Mouse (Mus musculus): ENCODE results near the gene Tmem131l. TPM values are rescaled to one million over a fixed set of nuclear protein-coding genes. Genes with fewer than 3 reads are reported as not detected.

Gene Tmem131l
- polyA plus RNA-seq, 1 experiment = 24.5 TPM

- DNase-seq = no peak
- WGBS = 56% methylated on average over 2 of the region's 2 CpGs
- H3K4me1 ChIP-seq (ENCODE audit: control insufficient read depth, insufficient read depth, low read length) = peaks cover 5% of the 10 kb centered on the region
- no peak for TF ChIP-seq CTCF (IDR thresholded peaks at IDR 0.05; ENCODE audit: insufficient read depth, low read length)
- TF ChIP-seq POLR2A (IDR thresholded peaks at IDR 0.05; ENCODE audit: borderline replicate concordance, extremely low read depth, low read depth, low read length) = no peak
- no peak overlapping the region for H3K4me3 ChIP-seq (replicated peaks; ENCODE audit: extremely low read depth, low read depth, low read length)
These were observed 174.8 kb downstream of the Tmem131l start for GRCm38 (mm10) chr3:83865216-83865615.

GRCm38 (mm10) chr3:83864064-83864548, 175.9 kb downstream of the Tmem131l start:
- no peak for TF ChIP-seq CTCF (IDR thresholded peaks at IDR 0.05; ENCODE audit: insufficient read depth, low read length)
- TF ChIP-seq POLR2A (IDR thresholded peaks at IDR 0.05; ENCODE audit: borderline replicate concordance, extremely low read depth, low read depth, low read length) = no peak
- DNase-seq = no peak
- H3K4me1 ChIP-seq (ENCODE audit: control insufficient read depth, insufficient read depth, low read length) = peaks cover 5% of the 10 kb centered on the region
- 83% methylated on average over 9 of the region's 9 CpGs for WGBS
- H3K4me3 ChIP-seq (replicated peaks; ENCODE audit: extremely low read depth, low read depth, low read length) = no peak overlapping the region

GRCm38 (mm10) chr3:83862956-83863355, 177.0 kb downstream of the Tmem131l start:
- DNase-seq = peak; percentile 70
- no peak overlapping the region for H3K4me3 ChIP-seq (replicated peaks; ENCODE audit: extremely low read depth, low read depth, low read length)
- 0% methylated on average over 1 of the region's 1 CpGs for WGBS
- H3K4me1 ChIP-seq (ENCODE audit: control insufficient read depth, insufficient read depth, low read length) = peaks cover 5% of the 10 kb centered on the region
- no peak for TF ChIP-seq CTCF (IDR thresholded peaks at IDR 0.05; ENCODE audit: insufficient read depth, low read length)

GRCm38 (mm10) chr3:83859595-83859994, 180.4 kb downstream of the Tmem131l start:
- Histone ChIP-seq H3K4me3 (replicated peaks; ENCODE audit: extremely low read depth, low read depth, low read length) (no peak overlapping the region), H3K4me1 (ENCODE audit: control insufficient read depth, insufficient read depth, low read length) (peaks cover 5% of the 10 kb centered on the region)
- 63% methylated on average over 7 of the region's 7 CpGs for WGBS
- TF ChIP-seq CTCF (IDR thresholded peaks at IDR 0.05; ENCODE audit: insufficient read depth, low read length) (no peak), POLR2A (IDR thresholded peaks at IDR 0.05; ENCODE audit: borderline replicate concordance, extremely low read depth, low read depth, low read length) (no peak)
- no peak for DNase-seq

GRCm38 (mm10) chr3:83859071-83859470, 180.9 kb downstream of the Tmem131l start:
- TF ChIP-seq POLR2A (IDR thresholded peaks at IDR 0.05; ENCODE audit: borderline replicate concordance, extremely low read depth, low read depth, low read length) (no peak), CTCF (IDR thresholded peaks at IDR 0.05; ENCODE audit: insufficient read depth, low read length) (no peak)
- Histone ChIP-seq H3K4me3 (replicated peaks; ENCODE audit: extremely low read depth, low read depth, low read length) (no peak overlapping the region), H3K4me1 (ENCODE audit: control insufficient read depth, insufficient read depth, low read length) (peaks cover 5% of the 10 kb centered on the region)
- no peak for DNase-seq
- WGBS = 64% methylated on average over 3 of the region's 3 CpGs

GRCm38 (mm10) chr3:83857621-83858020, 182.4 kb downstream of the Tmem131l start:
- H3K4me3 ChIP-seq (replicated peaks; ENCODE audit: extremely low read depth, low read depth, low read length) = no peak overlapping the region
- H3K4me1 ChIP-seq (ENCODE audit: control insufficient read depth, insufficient read depth, low read length) = peaks cover under 1% of the 10 kb centered on the region; the same call in 1 of the 2 replicates
- no peak for DNase-seq
- TF ChIP-seq CTCF (IDR thresholded peaks at IDR 0.05; ENCODE audit: insufficient read depth, low read length) (no peak), POLR2A (IDR thresholded peaks at IDR 0.05; ENCODE audit: borderline replicate concordance, extremely low read depth, low read depth, low read length) (no peak)
- WGBS = 94% methylated on average over 13 of the region's 13 CpGs

GRCm38 (mm10) chr3:83855643-83856042, 184.3 kb downstream of the Tmem131l start:
- TF ChIP-seq CTCF (IDR thresholded peaks at IDR 0.05; ENCODE audit: insufficient read depth, low read length) (no peak), POLR2A (IDR thresholded peaks at IDR 0.05; ENCODE audit: borderline replicate concordance, extremely low read depth, low read depth, low read length) (no peak)
- 84% methylated on average over 5 of the region's 5 CpGs for WGBS
- no peak for DNase-seq
- Histone ChIP-seq H3K4me1 (ENCODE audit: control insufficient read depth, insufficient read depth, low read length) (no peaks in the 10 kb centered on the region), H3K4me3 (replicated peaks; ENCODE audit: extremely low read depth, low read depth, low read length) (no peak overlapping the region)

GRCm38 (mm10) chr3:83849341-83849740, 190.6 kb downstream of the Tmem131l start:
- 73% methylated on average over 2 of the region's 2 CpGs for WGBS
- Histone ChIP-seq H3K4me1 (ENCODE audit: control insufficient read depth, insufficient read depth, low read length) (peaks cover 2% of the 10 kb centered on the region), H3K4me3 (replicated peaks; ENCODE audit: extremely low read depth, low read depth, low read length) (no peak overlapping the region)
- no peak for TF ChIP-seq POLR2A (IDR thresholded peaks at IDR 0.05; ENCODE audit: borderline replicate concordance, extremely low read depth, low read depth, low read length)
- no peak for TF ChIP-seq CTCF (IDR thresholded peaks at IDR 0.05; ENCODE audit: insufficient read depth, low read length)
- DNase-seq = no peak

Other genes with a start within 250 kb of the Tmem131l start
- gene Tlr2, start 198.4 kb downstream of the Tmem131l start, polyA plus RNA-seq (2012; rRNA removed) = 7.2 and 10.0 TPM in 2 replicates
- 0.14 TPM in 2 replicates for gene Mnd1, start 115.6 kb upstream of the Tmem131l start, polyA plus RNA-seq (2012; rRNA removed)
- not detected in 2 replicates for gene Gm6525, start 133.9 kb upstream of the Tmem131l start, polyA plus RNA-seq (2012; rRNA removed)

All from lung, adult 2 months (tissue).